Mouse (Mus musculus) heart, embryonic 14.5 days (tissue): Measurements from ENCODE around the gene Rere. TPM values are rescaled to one million over a fixed set of nuclear protein-coding genes. Genes with fewer than 3 reads are reported as not detected.
"Not testable (repeated sequence)": the region's sequence is repeated elsewhere in the genome, so short reads cannot be mapped to it uniquely, and the experiment has no call there.

Experiments used
- ATAC-seq: fragments of 200-750 bp; cut with Nextera tagmentation; 2 replicates; pipeline ENCODE4 v1.8.0; 2017; ENCODE audit warnings: low read depth, moderate TSS enrichment; ENCODE audit not compliant: insufficient number of reproducible peaks, insufficient read depth, low FRiP score
- H3K27ac ChIP-seq, 2 experiments: fragments of 200-500 bp in 1 of 2; fragments of 300-500 bp in 1 of 2; sonication (generic) in 1 of 2; replicated peaks in 1 of 2; 2 replicates each; pipeline ENCODE4 v1.5.1; 2012 to 2014; ENCODE audit warnings: low read depth in 2 of 2, low read length in 2 of 2, control low read depth in 1 of 2, mild to moderate bottlenecking in 1 of 2, mixed read lengths in 1 of 2; ENCODE audit not compliant: control insufficient read depth in 1 of 2, insufficient read depth in 1 of 2
- H3K27me3 ChIP-seq: fragments of 300-500 bp; sonication (generic); 2 replicates; pipeline ENCODE4 v1.6.1; 2014; ENCODE audit warnings: mild to moderate bottlenecking, low read length, control low read depth; ENCODE audit not compliant: control insufficient read depth, insufficient read depth
- H3K36me3 ChIP-seq: fragments of 300-500 bp; sonication (generic); 2 replicates; pipeline ENCODE4 v1.6.1; 2014; ENCODE audit warnings: mild to moderate bottlenecking, control low read depth, low read length, mixed read lengths; ENCODE audit not compliant: control insufficient read depth, insufficient read depth
- H3K4me1 ChIP-seq, 2 experiments: fragments of 200-500 bp in 1 of 2; fragments of 300-500 bp in 1 of 2; sonication (generic) in 1 of 2; 2 replicates each; pipeline ENCODE4 v1.6.1; 2012 to 2014; ENCODE audit warnings: low read length in 2 of 2, control low read depth in 1 of 2, mixed read lengths in 1 of 2; ENCODE audit not compliant: control insufficient read depth in 2 of 2, insufficient read depth in 2 of 2
- H3K4me2 ChIP-seq: fragments of 300-500 bp; sonication (generic); 2 replicates; pipeline ENCODE4 v1.6.1; 2014; ENCODE audit warnings: mild to moderate bottlenecking, low read length
- H3K4me3 ChIP-seq, 2 experiments: fragments of 200-500 bp in 1 of 2; fragments of 300-500 bp in 1 of 2; sonication (generic) in 1 of 2; 2 replicates each; pipeline ENCODE4 v1.5.1; 2012 to 2014; ENCODE audit warnings: low read length in 2 of 2, mild to moderate bottlenecking in 2 of 2, control low read depth in 1 of 2, low read depth in 1 of 2, moderate library complexity in 1 of 2; ENCODE audit not compliant: control insufficient read depth in 1 of 2, insufficient read depth in 1 of 2
- H3K9ac ChIP-seq: fragments of 300-500 bp; sonication (generic); 2 replicates; pipeline ENCODE4 v1.6.1; 2014; ENCODE audit warnings: mild to moderate bottlenecking, low read length
- H3K9me3 ChIP-seq: fragments of 300-500 bp; sonication (generic); 2 replicates; pipeline ENCODE4 v1.6.1; 2016; ENCODE audit warnings: low read length, control low read depth; ENCODE audit not compliant: control insufficient read depth
- WGBS: fragments of 180-500 bp; shearing (Covaris S2); extraction: QIAGEN DNeasy Blood & Tissue Kit; methylation state at CpG from one replicate; pipeline ENCODE4 v1.1.7; 2014; 5-methylcytosine and 5-hydroxymethylcytosine counted together
- polyA plus RNA-seq: library from polyadenylated mRNA; unstranded; fragments of >200 nt; fragmentation: Nextera tagmentation; extraction: Ambion mirVana; gene quantifications from 2 replicates; pipeline ENCODE4 v1.2.1, GENCODE M21; 2014

Rere gene
- polyA plus RNA-seq, 1 experiment from 2014 or later, result 28.5 TPM

GRCm38 (mm10) chr4:150493258-150493937, 212.0 kb downstream of the Rere start:
- Histone ChIP-seq H3K27me3 (no peaks in the 10 kb centered on the region), H3K4me3 (no peak overlapping the region), H3K9ac (no peak overlapping the region), H3K36me3 (no peaks in the 10 kb centered on the region), H3K9me3 (no peaks in the 10 kb centered on the region), H3K4me2 (no peak overlapping the region), H3K27ac (no peak overlapping the region), H3K4me1 (peaks cover 7 to 25% of the 10 kb centered on the region in 2 experiments)
- no peak for ATAC-seq
- 80% methylated on average over 7 of the region's 7 CpGs for WGBS

- ATAC-seq, H3K9ac ChIP-seq, H3K9me3 ChIP-seq, H3K27ac ChIP-seq, H3K4me3 ChIP-seq, H3K4me2 ChIP-seq, H3K27me3 ChIP-seq, H3K36me3 ChIP-seq: not testable (repeated sequence)
- WGBS, result 96% methylated on average over 2 of the region's 5 CpGs
- H3K4me1 ChIP-seq, result peaks cover 2 to 20% of the 10 kb centered on the region in 2 experiments
These were observed 212.5 kb downstream of the Rere start for GRCm38 (mm10) chr4:150493938-150494330.

- Histone ChIP-seq H3K4me1 (peaks cover 2 to 13% of the 10 kb centered on the region in 2 experiments), H3K9me3 (no peaks in the 10 kb centered on the region), H3K4me3 (no peak overlapping the region), H3K27ac (peak overlapping the region; percentile 64 to 73), H3K4me2 (0 out of 2 replicates have a peak overlapping the region, but pooled peaks have one; percentile 0), H3K9ac (no peak overlapping the region), H3K36me3 (peaks cover 7% of the 10 kb centered on the region; the same call in 1 of the 2 replicates), H3K27me3 (no peaks in the 10 kb centered on the region)
- no peak for ATAC-seq
- 64% methylated on average over 2 of the region's 2 CpGs for WGBS
These were observed 214.1 kb downstream of the Rere start for GRCm38 (mm10) chr4:150495568-150495967.

- H3K9ac ChIP-seq, result no peak overlapping the region
- 89% methylated on average over 11 of the region's 11 CpGs for WGBS
- H3K4me2 ChIP-seq, result no peak overlapping the region
- H3K27ac ChIP-seq, result no peak overlapping the region
- no peak for ATAC-seq
- H3K27me3 ChIP-seq, result no peaks in the 10 kb centered on the region
- H3K4me3 ChIP-seq, result no peak overlapping the region
- H3K4me1 ChIP-seq, result peaks cover 0 to 6% of the 10 kb centered on the region in 2 experiments; a peak in 2 of 4 replicates
- H3K9me3 ChIP-seq, result no peaks in the 10 kb centered on the region
- peaks cover 43% of the 10 kb centered on the region for H3K36me3 ChIP-seq
These were observed 223.0 kb downstream of the Rere start for GRCm38 (mm10) chr4:150504304-150505021.

- no peak overlapping the region for H3K27ac ChIP-seq
- peaks cover 0 to 6% of the 10 kb centered on the region in 2 experiments; a peak in 2 of 4 replicates for H3K4me1 ChIP-seq
- H3K4me2 ChIP-seq, result no peak overlapping the region
- H3K9me3 ChIP-seq, result no peaks in the 10 kb centered on the region
- 87% methylated on average over 3 of the region's 3 CpGs for WGBS
- H3K27me3 ChIP-seq, result no peaks in the 10 kb centered on the region
- H3K4me3 ChIP-seq, result no peak overlapping the region
- ATAC-seq, result no peak
- H3K9ac ChIP-seq, result no peak overlapping the region
- H3K36me3 ChIP-seq, result peaks cover 47% of the 10 kb centered on the region
These were observed 227.7 kb downstream of the Rere start for GRCm38 (mm10) chr4:150509026-150509712.

- Histone ChIP-seq H3K9ac (no peak overlapping the region), H3K27ac (no peak overlapping the region), H3K9me3 (no peaks in the 10 kb centered on the region), H3K27me3 (no peaks in the 10 kb centered on the region), H3K4me1 (peaks cover 0 to 4% of the 10 kb centered on the region in 2 experiments; a peak in 2 of 4 replicates), H3K36me3 (peaks cover 45% of the 10 kb centered on the region), H3K4me2 (no peak overlapping the region), H3K4me3 (no peak overlapping the region)
- whole genome bisulfite sequencing, result 84% methylated on average over 2 of the region's 2 CpGs
- no peak for ATAC-seq
These were observed 228.6 kb downstream of the Rere start for GRCm38 (mm10) chr4:150510036-150510435.

GRCm38 (mm10) chr4:150513387-150513786, 231.9 kb downstream of the Rere start:
- not testable (repeated sequence) for H3K27me3 ChIP-seq, H3K9me3 ChIP-seq, H3K4me1 ChIP-seq, H3K4me2 ChIP-seq, H3K9ac ChIP-seq, H3K27ac ChIP-seq, ATAC-seq, H3K4me3 ChIP-seq
- WGBS, result 95% methylated on average over 4 of the region's 6 CpGs
- H3K36me3 ChIP-seq, result peaks cover 38% of the 10 kb centered on the region
